Mouse (Mus musculus): ENCODE results near the gene Tgm5.
"Not testable (repeated sequence)": the region's sequence is repeated elsewhere in the genome, so short reads cannot be mapped to it uniquely, and the experiment has no call there.

Gene Tgm5

GRCm38 (mm10) chr2:121038851-121039250, 46.8 kb downstream of the Tgm5 start:
- not testable (repeated sequence) for DNase-seq

- DNase-seq = no peak
Measured at GRCm38 (mm10) chr2:121036733-121037341, 48.8 kb downstream of the Tgm5 start, which contains the start of gene Epb42. TSS of gene Epb42 (minus strand) at chr2:121037072.

GRCm38 (mm10) chr2:121022918-121023317, 62.7 kb downstream of the Tgm5 start:
- no peak for DNase-seq

- DNase-seq = no peak
Measured at GRCm38 (mm10) chr2:121017151-121017550, 68.5 kb downstream of the Tgm5 start.

- DNase-seq = no peak
Measured at GRCm38 (mm10) chr2:121016226-121016625, 69.4 kb downstream of the Tgm5 start.

GRCm38 (mm10) chr2:121015507-121015906, 70.1 kb downstream of the Tgm5 start:
- DNase-seq = no peak

GRCm38 (mm10) chr2:121012676-121013075, 73.0 kb downstream of the Tgm5 start:
- no peak for DNase-seq

GRCm38 (mm10) chr2:121009071-121009677, 76.5 kb downstream of the Tgm5 start:
- no peak for DNase-seq

GRCm38 (mm10) chr2:121008664-121009007, 77.0 kb downstream of the Tgm5 start:
- no peak for DNase-seq

- peak; percentile 97 for DNase-seq
Measured at GRCm38 (mm10) chr2:121007925-121008663, 77.5 kb downstream of the Tgm5 start, which contains the start of gene Ccndbp1. TSS of gene Ccndbp1 (plus strand) at chr2:121008403.

GRCm38 (mm10) chr2:121006986-121007385, 78.7 kb downstream of the Tgm5 start:
- no peak for DNase-seq

- no peak for DNase-seq
Measured at GRCm38 (mm10) chr2:121004018-121004811, 81.4 kb downstream of the Tgm5 start.

- no peak for DNase-seq
Measured at GRCm38 (mm10) chr2:121003586-121003985, 82.1 kb downstream of the Tgm5 start.

- DNase-seq = no peak
Measured at GRCm38 (mm10) chr2:120998863-120999262, 86.8 kb downstream of the Tgm5 start.

GRCm38 (mm10) chr2:120996607-120997006, 89.0 kb downstream of the Tgm5 start:
- DNase-seq = not testable (repeated sequence)

Data from retina, postnatal 1 day (tissue).